Mouse (Mus musculus) cerebellum, postnatal 14 days (tissue): ENCODE data around the gene Tmem52.

Experiments
- DNase-seq, 2 experiments: peaks; one replicate each; pipeline ENCODE4 v3.0.0; 2021; ENCODE audit warnings: mixed read lengths in 2 of 2

Tmem52 gene

GRCm38 (mm10) chr4:155510981-155511380, 42.1 kb downstream of the Tmem52 start:
- no peak for DNase-seq

- DNase-seq, result no peak
Observed at GRCm38 (mm10) chr4:155514810-155515209, 45.9 kb downstream of the Tmem52 start.

GRCm38 (mm10) chr4:155517948-155518517, 49.1 kb downstream of the Tmem52 start:
- DNase-seq, result peak in 1 of 2 experiments; percentile 21
